Mouse (Mus musculus) midbrain, embryonic 13.5 days (tissue): ENCODE measurements around the gene Pm20d1. TPM values are rescaled to one million over a fixed set of nuclear protein-coding genes. Genes with fewer than 3 reads are reported as not detected.
"Not testable (repeated sequence)": the region's sequence is repeated elsewhere in the genome, so short reads cannot be mapped to it uniquely, and the experiment has no call there.

Source experiments
- ATAC-seq: fragments of 200-750 bp; cut with Nextera tagmentation; 2 replicates; pipeline ENCODE4 v1.8.0; 2017; ENCODE audit warnings: mild to moderate bottlenecking, moderate TSS enrichment, moderate library complexity
- H3K27ac ChIP-seq: fragments of 300-500 bp; sonication (generic); 2 replicates; pipeline ENCODE4 v1.5.1; 2015; ENCODE audit warnings: inconsistent platforms, mild to moderate bottlenecking, moderate library complexity
- H3K27me3 ChIP-seq: fragments of 300-500 bp; sonication (generic); 2 replicates; pipeline ENCODE4 v1.6.1; 2015; ENCODE audit warnings: mild to moderate bottlenecking, inconsistent platforms
- H3K36me3 ChIP-seq: fragments of 300-500 bp; sonication (generic); 2 replicates; pipeline ENCODE4 v1.6.1; 2015; ENCODE audit warnings: mild to moderate bottlenecking, inconsistent platforms
- H3K4me1 ChIP-seq: fragments of 300-500 bp; sonication (generic); replicated peaks from 2 replicates; pipeline ENCODE4 v1.6.1; 2015; ENCODE audit warnings: inconsistent platforms
- H3K4me2 ChIP-seq: fragments of 300-500 bp; sonication (generic); replicated peaks from 2 replicates; pipeline ENCODE4 v1.6.1; 2015; ENCODE audit warnings: moderate library complexity, mild to moderate bottlenecking, inconsistent platforms
- H3K4me3 ChIP-seq: fragments of 300-500 bp; sonication (generic); replicated peaks from 2 replicates; pipeline ENCODE4 v1.5.1; 2015; ENCODE audit warnings: mild to moderate bottlenecking, inconsistent platforms
- H3K9ac ChIP-seq: fragments of 300-500 bp; sonication (generic); replicated peaks from 2 replicates; pipeline ENCODE4 v1.6.1; 2015; ENCODE audit warnings: mild to moderate bottlenecking, inconsistent platforms
- H3K9me3 ChIP-seq: fragments of 300-500 bp; sonication (generic); 2 replicates; pipeline ENCODE4 v1.6.1; 2016; ENCODE audit warnings: mild to moderate bottlenecking, inconsistent platforms
- WGBS: fragments of 180-500 bp; shearing (Covaris S2); methylation state at CpG from one replicate; pipeline ENCODE4 v1.1.7; 2015; 5-methylcytosine and 5-hydroxymethylcytosine counted together
- polyA plus RNA-seq: library from polyadenylated mRNA; unstranded; fragments of >200 nt; fragmentation: Nextera tagmentation; extraction: Ambion mirVana; gene quantifications from 2 replicates; pipeline ENCODE4 v1.2.1, GENCODE M21; 2015

The Pm20d1 gene
- polyA plus RNA-seq, 1 experiment from 2014 or later, result 0.74 TPM

DNA sequence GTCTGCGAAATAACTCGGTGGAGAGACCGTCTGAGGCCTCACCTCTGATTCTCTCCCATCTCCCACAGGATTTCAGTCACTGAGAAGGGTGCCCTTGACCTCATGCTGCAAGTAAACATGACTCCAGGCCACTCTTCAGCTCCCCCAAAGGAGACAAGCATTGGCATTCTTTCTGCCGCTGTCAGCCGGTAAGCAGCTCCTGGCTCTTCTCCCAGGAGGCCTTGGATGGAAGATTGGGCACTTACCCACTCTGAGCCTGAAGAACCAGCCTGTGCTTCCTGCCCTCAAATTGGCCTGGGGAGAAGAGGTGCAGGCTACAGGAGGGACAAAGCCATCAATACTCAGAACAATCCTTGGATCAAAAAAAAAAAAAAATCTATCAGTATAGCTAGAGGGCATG, 5.5 kb downstream of the Pm20d1 start:
- no peaks in the 10 kb centered on the region for H3K27me3 ChIP-seq
- H3K9ac ChIP-seq, result no peak overlapping the region
- no peaks in the 10 kb centered on the region for H3K4me1 ChIP-seq
- H3K4me3 ChIP-seq, result no peak overlapping the region
- H3K36me3 ChIP-seq, result no peaks in the 10 kb centered on the region
- H3K27ac ChIP-seq, result no peak overlapping the region
- 83% methylated on average over 5 of the region's 5 CpGs for WGBS
- H3K4me2 ChIP-seq, result no peak overlapping the region
- no peak for ATAC-seq
- H3K9me3 ChIP-seq, result no peaks in the 10 kb centered on the region

DNA sequence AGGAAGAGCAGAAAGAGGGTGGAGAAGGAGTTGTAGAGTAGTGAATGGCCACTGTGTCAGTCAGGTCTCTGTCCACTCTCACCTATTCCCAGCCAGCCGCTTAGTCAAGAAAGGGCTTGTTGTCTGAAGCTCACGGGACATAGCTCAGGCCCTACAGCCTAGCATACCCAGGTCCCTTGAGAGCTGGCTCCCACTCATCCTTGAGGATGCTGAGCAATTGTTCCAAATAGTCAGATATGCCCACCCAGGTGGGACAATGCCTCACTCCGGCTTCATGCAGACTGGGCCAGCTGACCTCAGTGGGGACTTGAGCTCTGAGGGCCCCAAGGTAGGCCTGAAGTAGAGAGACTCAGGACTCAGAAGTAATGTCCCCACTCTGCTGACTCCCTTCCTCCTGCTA, 7.0 kb downstream of the Pm20d1 start:
- ATAC-seq, result no peak
- H3K36me3 ChIP-seq, result no peaks in the 10 kb centered on the region
- H3K4me3 ChIP-seq, result no peak overlapping the region
- H3K4me1 ChIP-seq, result no peaks in the 10 kb centered on the region
- WGBS, result 95% methylated on average over 3 of the region's 3 CpGs
- H3K9me3 ChIP-seq, result no peaks in the 10 kb centered on the region
- H3K27ac ChIP-seq, result no peak overlapping the region
- H3K27me3 ChIP-seq, result no peaks in the 10 kb centered on the region
- no peak overlapping the region for H3K9ac ChIP-seq
- no peak overlapping the region for H3K4me2 ChIP-seq

DNA sequence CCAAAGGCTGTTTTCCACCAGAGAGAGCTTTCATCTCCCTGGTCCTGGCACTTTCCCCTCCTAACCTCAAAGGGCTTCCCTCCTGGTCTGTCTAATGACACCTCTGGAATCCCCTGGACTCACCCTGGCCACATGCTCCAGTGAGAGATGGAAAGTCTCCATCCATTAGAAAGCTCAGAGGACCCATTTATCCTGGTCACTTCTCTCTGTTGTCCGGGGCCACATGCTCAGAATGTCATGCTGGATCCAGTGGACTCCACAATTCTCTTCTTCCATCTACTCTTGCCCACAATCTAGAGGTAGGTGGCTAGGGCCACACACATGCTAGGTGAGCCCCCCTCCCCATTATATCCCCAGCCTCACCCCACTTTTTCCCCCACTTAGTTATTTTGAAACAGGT, 11.8 kb downstream of the Pm20d1 start:
- WGBS, result 79% methylated on average over 1 of the region's 1 CpGs

DNA sequence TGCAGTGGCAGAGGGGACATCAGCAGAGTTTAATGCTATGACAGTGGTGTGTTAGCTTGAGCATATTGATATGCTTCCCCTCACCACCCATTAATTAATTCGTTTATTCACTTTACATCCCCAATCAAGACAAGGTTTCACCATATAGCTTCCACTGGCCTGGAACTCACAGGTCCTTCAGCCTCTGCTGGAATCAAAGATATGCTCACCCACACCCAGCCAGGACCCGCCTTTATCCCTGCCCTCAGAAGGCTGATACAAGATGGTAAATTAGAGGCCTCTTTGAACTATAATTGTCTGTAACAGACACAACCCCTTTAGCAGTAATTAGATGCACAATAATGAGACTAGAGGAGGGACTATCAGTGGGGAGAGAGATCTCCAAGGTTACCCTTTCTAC, 12.5 kb downstream of the Pm20d1 start:
- no peak for ATAC-seq
- H3K27ac ChIP-seq, result no peak overlapping the region
- no peaks in the 10 kb centered on the region for H3K9me3 ChIP-seq
- no peak overlapping the region for H3K4me2 ChIP-seq
- no peak overlapping the region for H3K9ac ChIP-seq
- 66% methylated on average over 2 of the region's 2 CpGs for WGBS
- no peaks in the 10 kb centered on the region for H3K36me3 ChIP-seq
- H3K27me3 ChIP-seq, result no peaks in the 10 kb centered on the region
- no peak overlapping the region for H3K4me3 ChIP-seq
- H3K4me1 ChIP-seq, result no peaks in the 10 kb centered on the region

More for the DNA sequence above, 11.8 kb downstream of the Pm20d1 start:
- H3K4me3 ChIP-seq, result no peak overlapping the region
- no peak overlapping the region for H3K27ac ChIP-seq
- H3K36me3 ChIP-seq, result no peaks in the 10 kb centered on the region
- no peaks in the 10 kb centered on the region for H3K27me3 ChIP-seq
- ATAC-seq, result no peak
- H3K4me1 ChIP-seq, result no peaks in the 10 kb centered on the region
- H3K4me2 ChIP-seq, result no peak overlapping the region
- no peaks in the 10 kb centered on the region for H3K9me3 ChIP-seq
- no peak overlapping the region for H3K9ac ChIP-seq

DNA sequence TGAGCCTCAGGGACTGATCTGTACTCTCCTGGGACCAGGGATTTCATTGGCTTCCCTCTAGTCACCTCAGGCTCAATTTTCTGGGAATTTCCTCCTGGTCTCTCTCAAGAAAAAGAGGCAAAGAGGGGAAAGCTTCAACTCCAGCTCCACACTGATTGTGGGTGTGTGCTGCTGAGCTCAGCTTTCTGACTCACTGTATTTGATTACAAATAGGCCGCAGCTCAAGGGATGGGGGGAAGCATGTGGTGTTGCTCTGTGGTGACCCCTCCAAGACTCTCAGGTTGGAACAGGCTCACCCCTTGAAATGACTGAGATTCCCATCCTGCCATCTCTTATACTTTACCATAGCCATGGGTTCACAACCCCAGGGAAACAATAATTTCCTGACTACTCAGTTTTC, 14.2 kb downstream of the Pm20d1 start:
- Histone ChIP-seq H3K36me3 (no peaks in the 10 kb centered on the region), H3K9me3 (no peaks in the 10 kb centered on the region), H3K27ac (no peak overlapping the region), H3K4me3 (no peak overlapping the region), H3K27me3 (no peaks in the 10 kb centered on the region), H3K4me1 (no peaks in the 10 kb centered on the region), H3K4me2 (no peak overlapping the region), H3K9ac (no peak overlapping the region)
- 86% methylated on average over 1 of the region's 1 CpGs for WGBS
- no peak for ATAC-seq

DNA sequence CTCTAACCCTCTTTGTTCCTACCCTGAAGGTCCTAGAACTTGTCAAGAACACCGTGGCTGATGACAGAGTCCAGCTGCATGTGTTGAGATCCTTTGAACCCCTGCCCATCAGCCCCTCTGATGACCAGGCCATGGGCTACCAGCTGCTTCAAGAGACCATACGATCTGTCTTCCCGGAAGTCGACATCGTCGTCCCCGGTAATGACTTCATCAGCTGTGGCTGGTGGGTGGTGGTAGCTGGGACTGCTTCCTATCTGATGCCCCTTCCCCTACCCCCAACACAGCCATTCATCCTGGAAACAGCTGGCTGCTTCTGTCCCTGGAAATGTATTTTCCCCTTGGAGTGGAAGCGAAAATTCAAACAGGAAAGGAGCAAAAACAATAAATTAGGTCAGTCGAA, 14.8 kb downstream of the Pm20d1 start:
- 92% methylated on average over 9 of the region's 9 CpGs for WGBS
- no peak overlapping the region for H3K27ac ChIP-seq
- no peaks in the 10 kb centered on the region for H3K36me3 ChIP-seq
- no peak for ATAC-seq
- no peaks in the 10 kb centered on the region for H3K4me1 ChIP-seq
- H3K4me2 ChIP-seq, result no peak overlapping the region
- H3K9ac ChIP-seq, result no peak overlapping the region
- H3K9me3 ChIP-seq, result no peaks in the 10 kb centered on the region
- H3K27me3 ChIP-seq, result no peaks in the 10 kb centered on the region
- H3K4me3 ChIP-seq, result no peak overlapping the region

DNA sequence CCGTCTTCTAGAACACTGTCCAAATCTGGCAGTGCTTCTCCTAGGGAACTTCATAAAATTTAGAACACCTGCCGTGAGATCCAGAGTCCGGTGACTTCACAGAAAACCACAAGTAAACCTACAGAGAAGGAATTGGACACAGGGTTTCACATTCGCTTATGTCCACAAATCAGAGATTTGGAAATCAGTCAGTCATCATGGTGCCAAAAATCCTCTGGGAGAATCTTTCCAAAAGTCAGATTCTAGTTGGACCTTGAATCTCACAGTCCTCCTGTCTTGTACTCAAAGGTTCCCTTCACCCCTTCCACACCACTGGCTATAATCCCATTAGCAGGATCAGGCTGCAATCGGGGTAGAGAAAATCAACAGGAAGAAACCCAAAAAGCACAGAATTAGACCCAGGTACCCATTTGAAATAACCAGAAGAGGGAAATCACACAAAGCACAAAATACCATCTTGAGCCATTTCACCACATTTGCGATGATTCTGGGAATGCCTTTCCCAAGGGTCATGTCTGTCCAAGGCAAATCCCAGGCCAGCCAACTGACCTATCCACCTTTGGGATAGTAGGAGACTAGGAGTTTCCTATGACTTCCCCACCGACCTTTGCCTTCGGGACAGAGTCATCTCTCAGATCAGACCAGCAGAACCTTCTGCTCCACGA, 15.6 kb downstream of the Pm20d1 start:
- Histone ChIP-seq H3K4me3 (no peak overlapping the region), H3K36me3 (no peaks in the 10 kb centered on the region), H3K4me2 (no peak overlapping the region), H3K4me1 (no peaks in the 10 kb centered on the region), H3K27ac (no peak overlapping the region), H3K9ac (no peak overlapping the region), H3K9me3 (no peaks in the 10 kb centered on the region), H3K27me3 (no peaks in the 10 kb centered on the region)
- WGBS, result 79% methylated on average over 9 of the region's 9 CpGs
- no peak for ATAC-seq

DNA sequence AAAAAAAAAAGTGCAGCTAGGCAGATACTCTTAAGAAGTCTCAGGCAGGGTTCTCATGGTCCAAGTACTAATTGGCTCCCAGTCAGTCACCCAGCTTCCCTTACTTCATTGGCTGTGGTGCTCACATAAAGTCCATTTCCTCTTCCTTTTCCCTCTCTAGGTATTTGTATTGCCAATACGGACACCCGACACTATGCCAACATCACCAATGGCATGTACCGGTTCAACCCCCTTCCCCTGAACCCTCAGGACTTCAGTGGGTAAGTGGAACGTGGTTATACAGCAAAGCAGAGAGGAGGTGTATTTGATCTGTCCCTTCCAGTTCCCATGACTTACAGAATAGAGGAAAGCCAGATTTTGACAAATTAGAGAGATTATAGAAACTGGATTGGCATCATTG, 16.6 kb downstream of the Pm20d1 start:
- no peak overlapping the region for H3K4me3 ChIP-seq
- ATAC-seq, result no peak
- no peaks in the 10 kb centered on the region for H3K27me3 ChIP-seq
- no peak overlapping the region for H3K4me2 ChIP-seq
- H3K9ac ChIP-seq, result no peak overlapping the region
- no peaks in the 10 kb centered on the region for H3K4me1 ChIP-seq
- H3K9me3 ChIP-seq, result no peaks in the 10 kb centered on the region
- H3K27ac ChIP-seq, result no peak overlapping the region
- no peaks in the 10 kb centered on the region for H3K36me3 ChIP-seq
- WGBS, result 92% methylated on average over 4 of the region's 4 CpGs

DNA sequence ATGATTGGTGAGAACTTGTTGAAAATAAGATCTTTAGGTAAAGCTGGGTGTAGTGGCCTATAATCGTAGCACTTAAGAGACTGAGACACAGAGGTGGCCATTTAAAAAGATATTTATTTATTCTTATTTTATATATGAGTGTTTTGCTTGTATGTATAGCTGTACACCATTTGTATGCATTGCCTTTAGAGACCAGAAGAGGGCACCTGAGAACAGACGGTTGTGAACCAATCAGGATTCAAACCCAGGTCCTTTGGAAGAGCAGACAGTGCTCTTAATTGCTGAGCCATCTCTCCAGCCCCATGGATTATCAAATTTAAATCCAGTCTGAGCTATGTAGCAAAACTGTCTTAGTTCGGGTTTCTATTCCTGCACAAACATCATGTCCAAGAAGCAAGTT, 17.0 kb downstream of the Pm20d1 start:
- H3K4me2 ChIP-seq, result no peak overlapping the region
- H3K27me3 ChIP-seq, result no peaks in the 10 kb centered on the region
- no peak overlapping the region for H3K9ac ChIP-seq
- H3K27ac ChIP-seq, result no peak overlapping the region
- 84% methylated on average over 3 of the region's 3 CpGs for WGBS
- no peaks in the 10 kb centered on the region for H3K36me3 ChIP-seq
- ATAC-seq, result no peak
- no peaks in the 10 kb centered on the region for H3K4me1 ChIP-seq
- H3K9me3 ChIP-seq, result no peaks in the 10 kb centered on the region
- no peak overlapping the region for H3K4me3 ChIP-seq

DNA sequence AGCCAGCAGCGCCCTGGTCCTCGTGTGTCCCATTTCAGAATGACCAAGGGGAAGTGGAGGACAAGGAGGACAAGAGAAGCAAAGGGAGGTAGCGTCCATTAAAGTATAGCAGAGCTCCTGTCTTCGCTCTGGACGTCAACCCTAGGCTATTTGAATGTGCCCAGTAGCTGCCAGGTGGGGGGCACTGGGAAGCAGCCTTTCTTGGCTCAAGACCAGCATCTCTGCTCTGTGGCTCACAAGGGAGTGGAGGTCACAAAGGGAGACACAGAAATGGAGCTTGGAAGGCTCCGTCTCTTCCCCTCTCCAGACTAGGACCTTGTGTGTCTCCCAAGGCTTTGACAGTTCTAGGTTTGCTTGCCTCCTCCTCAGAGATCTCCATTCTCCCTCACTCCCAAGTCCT, 19.7 kb downstream of the Pm20d1 start:
- no peak for ATAC-seq
- Histone ChIP-seq H3K36me3 (no peaks in the 10 kb centered on the region), H3K4me3 (no peak overlapping the region), H3K9me3 (no peaks in the 10 kb centered on the region), H3K9ac (no peak overlapping the region), H3K4me1 (no peaks in the 10 kb centered on the region), H3K27ac (no peak overlapping the region), H3K27me3 (no peaks in the 10 kb centered on the region), H3K4me2 (no peak overlapping the region)
- WGBS, result 82% methylated on average over 6 of the region's 6 CpGs

DNA sequence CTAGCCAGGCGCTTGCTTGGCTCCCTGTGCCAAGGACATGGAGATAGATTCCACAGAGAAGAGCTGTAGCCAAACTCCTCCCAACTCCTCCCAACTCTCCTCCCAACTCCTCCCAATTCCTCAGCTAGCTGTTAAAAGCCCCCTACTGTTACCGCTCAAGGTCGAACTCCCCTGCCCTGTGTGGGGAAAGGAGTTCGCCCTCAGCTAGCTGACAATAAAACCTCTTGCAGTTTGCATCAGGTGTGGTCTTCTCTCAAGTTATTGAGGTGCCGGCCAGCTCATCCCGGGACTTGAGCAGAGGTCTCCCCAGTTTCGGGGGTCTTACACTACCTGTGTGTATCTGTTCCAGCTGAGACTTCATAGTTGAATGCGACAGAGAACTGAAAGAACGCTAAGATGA, 23.2 kb downstream of the Pm20d1 start:
- H3K9me3 ChIP-seq, H3K4me1 ChIP-seq, H3K27ac ChIP-seq, H3K4me3 ChIP-seq, H3K27me3 ChIP-seq, ATAC-seq, H3K9ac ChIP-seq, H3K36me3 ChIP-seq, H3K4me2 ChIP-seq: not testable (repeated sequence)
- 82% methylated on average over 8 of the region's 9 CpGs for WGBS

DNA sequence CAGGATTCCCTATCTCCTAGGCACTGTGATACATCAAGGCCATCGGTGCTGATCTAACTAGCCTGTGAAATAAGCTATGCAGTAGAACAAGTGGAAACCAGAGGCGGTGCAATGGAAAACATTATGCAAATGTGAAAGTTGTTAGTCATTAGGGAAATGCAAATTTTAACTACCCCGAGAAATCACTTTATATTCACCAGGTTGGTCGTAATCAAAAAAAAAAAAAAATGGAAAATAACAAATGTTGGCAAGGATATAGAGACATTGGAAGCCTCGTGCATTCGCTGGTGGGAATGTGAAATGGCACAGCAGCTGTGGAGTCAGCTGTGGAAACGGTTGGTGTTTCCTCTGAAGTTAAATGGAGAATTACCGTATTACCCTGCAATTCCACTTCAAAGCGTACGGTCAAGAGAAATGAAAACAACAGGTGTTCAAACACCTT, 23.7 kb downstream of the Pm20d1 start:
- 85% methylated on average over 10 of the region's 10 CpGs for WGBS

DNA sequence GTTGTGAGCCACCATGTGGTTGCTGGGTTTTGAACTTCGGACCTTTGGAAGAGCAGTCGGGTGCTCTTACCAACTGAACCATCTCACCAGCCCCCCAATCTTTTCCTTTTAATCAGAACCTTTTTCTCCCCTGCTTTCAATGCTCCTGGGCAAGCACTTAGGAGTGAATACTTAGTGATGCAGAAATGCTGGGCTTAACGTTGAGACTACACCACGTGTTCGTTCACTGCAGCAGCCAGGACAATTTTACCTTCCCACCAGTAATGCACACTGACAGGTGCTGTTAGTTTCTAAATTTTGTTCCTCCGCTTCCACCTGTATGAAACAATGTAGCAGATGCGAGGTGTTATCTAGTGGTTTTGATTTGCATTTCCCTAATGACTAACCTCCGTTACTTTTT, 25.1 kb downstream of the Pm20d1 start:
- no peak overlapping the region for H3K4me2 ChIP-seq
- H3K27ac ChIP-seq, result no peak overlapping the region
- H3K4me1 ChIP-seq, result peaks cover 6% of the 10 kb centered on the region
- 80% methylated on average over 8 of the region's 8 CpGs for WGBS
- no peaks in the 10 kb centered on the region for H3K9me3 ChIP-seq
- no peaks in the 10 kb centered on the region for H3K27me3 ChIP-seq
- ATAC-seq, result no peak
- H3K4me3 ChIP-seq, result no peak overlapping the region
- no peak overlapping the region for H3K9ac ChIP-seq
- no peaks in the 10 kb centered on the region for H3K36me3 ChIP-seq

More for the DNA sequence above, 23.7 kb downstream of the Pm20d1 start:
- no peaks in the 10 kb centered on the region for H3K27me3 ChIP-seq
- no peak overlapping the region for H3K27ac ChIP-seq
- no peaks in the 10 kb centered on the region for H3K9me3 ChIP-seq
- H3K4me1 ChIP-seq, result no peaks in the 10 kb centered on the region
- no peaks in the 10 kb centered on the region for H3K36me3 ChIP-seq
- no peak for ATAC-seq
- no peak overlapping the region for H3K4me2 ChIP-seq
- H3K4me3 ChIP-seq, result no peak overlapping the region
- H3K9ac ChIP-seq, result no peak overlapping the region
